Mouse (Mus musculus) R1 (cell line): ENCODE data around the gene Itgb1bp1.

Experiments
- DNase-seq: peaks from one replicate; pipeline ENCODE4 v3.0.0-alpha.2; 2018; ENCODE audit warnings: low read depth, low spot score

The Itgb1bp1 gene

DNA sequence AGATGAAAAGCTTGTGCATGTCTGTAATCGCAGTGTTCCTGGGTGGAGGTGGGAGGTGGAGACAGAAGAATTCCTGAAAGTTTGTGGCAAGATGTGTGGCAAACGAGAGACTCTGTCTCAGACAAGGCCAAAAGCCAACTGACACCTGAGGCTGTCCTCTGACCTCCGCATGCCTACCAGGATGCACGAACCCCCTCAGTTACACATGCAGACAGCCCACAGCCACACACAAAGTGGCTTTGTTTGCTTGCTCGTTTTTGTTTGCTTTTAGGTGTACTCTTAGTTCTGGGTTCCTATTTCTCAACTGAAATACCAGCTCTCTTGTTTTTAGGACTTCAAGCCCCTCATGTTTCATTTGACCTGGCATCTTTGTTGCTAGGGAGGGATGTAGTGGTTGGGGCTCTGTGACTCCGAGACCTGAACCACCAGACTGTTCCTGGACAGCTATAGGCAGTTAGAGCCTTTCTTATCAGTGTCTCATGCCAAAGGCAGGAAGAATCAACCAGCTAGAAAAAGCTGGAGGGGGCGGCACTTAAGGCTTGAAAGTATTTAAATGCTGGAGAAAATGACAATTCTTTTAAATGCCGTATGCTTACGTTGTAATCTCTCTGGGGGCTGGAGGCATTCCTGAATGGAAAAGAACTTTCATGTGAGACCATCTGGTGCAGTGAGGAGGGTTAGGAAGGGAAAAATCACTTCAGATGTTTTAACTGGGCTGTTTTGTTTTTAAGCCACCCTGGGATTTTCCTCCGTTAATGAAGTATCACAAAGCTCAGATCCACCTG is 84.4 kb downstream of the Itgb1bp1 start:
- DNase-seq: no peak

DNA sequence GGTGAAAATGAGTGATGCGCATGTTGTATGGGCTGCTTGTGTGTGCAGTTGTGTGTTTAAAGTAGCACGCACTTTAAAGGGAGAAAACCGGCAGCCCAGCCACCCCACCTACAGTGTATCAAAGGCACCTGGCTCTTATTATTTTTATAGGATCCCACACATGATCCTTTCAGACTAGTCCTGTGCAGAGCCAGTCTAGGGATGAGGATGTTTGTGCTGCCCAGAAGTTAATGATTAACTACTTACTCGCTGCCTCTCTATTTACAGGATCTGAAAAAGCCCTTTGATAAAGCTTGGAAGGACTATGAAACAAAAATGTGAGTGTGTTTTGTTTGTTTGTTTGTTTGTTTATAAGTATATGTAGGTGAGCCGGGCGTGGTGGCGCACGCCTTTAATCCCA is 85.5 kb downstream of the Itgb1bp1 start:
- DNase-seq: no peak

DNA sequence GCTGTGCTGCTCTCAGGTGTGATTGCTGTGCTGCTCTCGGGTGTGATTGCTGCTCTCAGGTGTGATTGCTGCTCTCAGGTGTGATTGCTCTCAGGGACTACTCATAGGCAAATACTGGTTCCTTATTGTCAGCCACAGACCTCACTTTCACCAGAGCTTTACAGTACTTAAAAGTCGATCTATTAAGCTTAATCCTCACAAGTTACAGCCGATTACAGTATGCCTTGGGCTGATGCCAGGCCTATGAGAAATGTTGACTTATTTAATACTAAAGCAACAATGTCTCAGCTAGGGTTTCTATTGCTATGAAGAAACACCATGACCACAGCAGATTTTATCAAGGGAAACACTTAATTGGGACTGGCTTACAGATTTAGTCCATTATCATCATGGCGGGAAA is 89.7 kb downstream of the Itgb1bp1 start:
- no peak for DNase-seq

DNA sequence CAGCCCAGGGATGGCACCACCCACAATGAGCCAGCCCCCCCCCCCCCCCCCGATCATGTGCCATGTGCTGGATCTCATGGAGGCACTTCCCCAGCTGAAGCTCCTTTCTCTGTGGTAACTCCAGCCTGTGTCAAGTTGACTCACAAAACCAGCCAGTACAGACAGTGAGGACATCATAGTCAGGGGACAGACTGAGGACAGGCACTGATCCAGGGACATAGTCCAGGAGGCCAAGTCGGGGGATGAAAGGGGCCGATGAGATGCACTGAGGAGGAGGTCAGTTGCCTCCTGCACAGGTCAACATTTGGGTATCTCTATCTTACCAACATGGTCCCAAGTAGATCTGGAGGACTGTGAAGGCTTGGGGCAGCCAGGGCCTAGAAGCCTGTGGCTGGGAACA is 90.6 kb downstream of the Itgb1bp1 start:
- DNase-seq: no peak

DNA sequence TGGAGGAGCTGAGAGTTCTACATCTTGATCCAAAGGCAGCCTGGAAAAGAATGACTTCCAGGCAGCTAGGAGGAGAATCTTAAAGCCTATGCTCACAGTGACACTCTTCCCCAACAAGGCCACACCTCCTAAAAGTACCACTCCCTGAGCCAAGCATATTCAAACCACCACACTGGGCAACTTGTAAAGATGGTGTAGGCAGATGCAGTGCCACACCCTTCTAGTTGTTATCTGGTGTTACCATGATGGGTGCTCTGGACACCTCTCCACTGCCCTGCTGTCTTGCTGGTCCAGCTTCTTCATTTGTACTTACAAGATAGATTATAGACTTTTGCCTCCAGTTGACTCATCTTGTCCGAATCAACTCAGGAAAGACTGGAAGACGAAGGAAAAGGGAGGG is 94.5 kb downstream of the Itgb1bp1 start:
- DNase-seq: no peak
